Mouse (Mus musculus) CD8-positive naive resting alpha-beta T cell, adult 2 months (primary cell): Measurements from ENCODE around the gene Cadps2.

Source experiments
- DNase-seq, 2 experiments: peaks; one replicate each; pipeline ENCODE4 v3.0.0; 2022; ENCODE audit warnings: low read depth in 2 of 2, low spot score in 2 of 2

Cadps2 gene

DNA sequence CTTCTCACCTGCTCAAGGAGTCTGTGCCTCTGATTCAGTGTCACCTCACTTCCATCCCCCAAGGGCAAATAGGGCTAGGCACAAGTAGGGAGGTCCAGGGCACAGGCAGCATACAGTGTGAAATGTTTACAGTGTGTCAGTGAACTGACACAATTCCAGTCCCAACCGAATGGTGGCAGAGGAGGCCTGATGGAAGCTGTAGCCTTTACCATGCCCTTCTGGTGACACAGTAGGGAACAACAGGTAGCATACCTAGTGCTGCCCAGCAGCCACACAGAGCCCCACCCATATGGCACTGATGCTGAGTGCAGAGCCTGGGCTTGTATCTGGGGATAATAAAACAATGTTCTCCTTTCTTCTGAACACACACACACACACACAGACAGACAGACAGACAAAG is 61.6 kb downstream of the Cadps2 start:
- DNase-seq = no peak

DNA sequence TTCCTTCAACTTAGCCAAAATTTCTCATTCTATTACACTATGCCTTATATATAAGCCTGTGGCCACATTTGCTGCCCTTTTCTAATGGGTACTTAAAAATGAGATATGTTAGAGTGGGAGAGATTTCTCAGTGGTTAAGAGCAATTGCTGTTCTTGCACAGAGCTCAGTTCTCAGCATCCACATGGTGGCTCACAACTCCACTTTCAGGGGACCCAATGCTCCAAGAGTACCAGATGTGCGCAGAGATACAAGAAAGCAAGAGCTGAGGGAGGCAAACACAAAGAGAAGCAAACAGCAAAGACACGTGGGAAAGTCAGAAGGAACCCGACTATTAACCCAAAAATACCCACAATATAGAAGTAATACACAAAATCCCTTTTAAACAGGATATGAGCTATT is 77.0 kb downstream of the Cadps2 start:
- no peak for DNase-seq

DNA sequence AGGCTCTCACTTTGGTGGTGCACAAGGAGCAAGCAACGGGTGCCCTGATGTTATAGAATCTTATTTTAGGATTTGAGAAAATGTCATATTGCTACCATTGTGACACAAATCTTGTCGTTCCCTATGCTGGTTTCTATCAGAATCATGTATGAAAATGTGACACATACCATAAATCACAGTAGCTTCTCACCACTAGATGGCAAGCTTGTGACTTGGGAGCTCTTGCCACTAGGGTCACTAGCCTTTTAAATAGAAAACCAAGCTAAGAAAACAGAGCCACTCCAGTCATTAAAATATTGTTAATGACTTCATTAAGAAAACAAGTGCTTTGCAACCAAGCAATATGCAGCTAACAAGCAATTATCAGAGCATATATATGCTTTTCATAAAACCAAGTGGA is 81.0 kb downstream of the Cadps2 start:
- no peak for DNase-seq

DNA sequence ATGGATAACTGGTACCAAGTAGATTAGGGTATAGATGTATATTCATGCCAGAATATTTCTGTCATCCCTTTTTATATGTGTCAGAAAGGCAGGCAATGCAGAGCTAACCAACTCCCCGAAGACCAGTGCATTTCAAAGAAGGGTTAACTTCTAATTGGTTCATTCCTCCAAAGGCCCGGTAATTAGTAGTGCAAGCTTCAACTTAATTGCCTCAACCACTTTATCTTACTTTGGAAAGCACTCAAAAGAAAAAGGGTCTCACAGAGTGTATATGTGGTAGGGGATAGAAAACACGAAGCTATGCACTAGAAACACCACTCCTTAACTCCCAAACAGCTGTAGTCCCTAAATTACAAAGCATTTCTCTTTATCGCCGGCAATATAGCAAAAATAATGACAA is 90.4 kb downstream of the Cadps2 start:
- no peak for DNase-seq

DNA sequence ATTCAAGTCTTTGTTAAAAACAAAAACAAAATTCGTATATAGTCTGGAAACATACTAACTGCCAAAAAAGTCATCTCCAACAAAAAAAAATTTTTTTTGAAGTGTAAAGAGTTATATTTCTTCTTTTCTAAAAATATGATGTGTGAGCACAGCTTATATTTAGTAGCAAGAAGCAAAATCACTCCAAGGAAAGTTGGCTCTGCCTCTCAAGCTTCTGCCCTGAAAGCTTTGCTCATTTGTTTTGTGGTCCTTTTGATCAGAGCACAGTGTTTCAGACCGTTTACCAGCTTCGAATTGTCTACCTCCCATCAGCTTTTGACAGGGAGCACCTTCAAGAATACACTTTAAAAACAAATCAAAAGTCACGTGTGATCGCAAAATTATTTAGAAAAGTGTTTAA is 99.2 kb downstream of the Cadps2 start:
- DNase-seq = no peak

DNA sequence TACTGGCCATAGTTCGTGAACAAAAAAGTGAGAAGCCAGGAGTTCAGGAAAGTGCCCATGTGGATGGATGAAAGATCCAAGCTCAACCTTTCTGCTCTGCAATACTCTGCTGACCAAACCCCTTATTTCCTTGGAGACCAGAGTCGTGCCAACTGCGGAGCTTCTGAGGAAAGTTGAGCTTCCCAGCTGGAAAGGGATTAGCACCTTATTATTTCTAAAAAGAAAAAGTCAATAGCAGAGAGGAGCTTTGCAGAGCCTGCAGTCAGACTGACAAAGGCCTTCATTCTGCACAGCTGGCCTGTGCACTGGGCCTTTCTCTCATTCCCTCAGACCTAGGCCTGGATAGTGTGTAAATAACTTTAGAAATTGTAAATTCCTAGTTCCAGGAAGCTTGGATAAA is 106.5 kb downstream of the Cadps2 start:
- no peak for DNase-seq

DNA sequence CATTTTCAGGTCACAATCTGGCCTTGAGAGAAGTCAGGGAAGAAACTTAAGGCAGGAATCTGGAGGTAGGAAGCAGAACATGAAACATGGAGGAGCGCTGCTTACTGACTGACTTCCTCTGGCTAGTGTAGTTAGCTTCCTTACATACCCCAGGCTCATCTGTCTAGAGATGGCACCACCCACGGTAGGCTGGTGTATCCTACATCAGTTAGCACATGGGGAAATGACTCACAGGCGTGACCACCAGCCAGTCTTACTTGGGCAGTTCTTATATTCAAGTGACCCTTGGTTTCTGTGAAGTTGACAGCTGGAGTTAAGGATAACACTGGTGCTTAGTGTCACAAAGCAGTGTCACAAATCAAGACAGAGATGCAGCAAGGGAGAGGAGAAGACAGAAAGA is 110.6 kb downstream of the Cadps2 start:
- DNase-seq = no peak

DNA sequence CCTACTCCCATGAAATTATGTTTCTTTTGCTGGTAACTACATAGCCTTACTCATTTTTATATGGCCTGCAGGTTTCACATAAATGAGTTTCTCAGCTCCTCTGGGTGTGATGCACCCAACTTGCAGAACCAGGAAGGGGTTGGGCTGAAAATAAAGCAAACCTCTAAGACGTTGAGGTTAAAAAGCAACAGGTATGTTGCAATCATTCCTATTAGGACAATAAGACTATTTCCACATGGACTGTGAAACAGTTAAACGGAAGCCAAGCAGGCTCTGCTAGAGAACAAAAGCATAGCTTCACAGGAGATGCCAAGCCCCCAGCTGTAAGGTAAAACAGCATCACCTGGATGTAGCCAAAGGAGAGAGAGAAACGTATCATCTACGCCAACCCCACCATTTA is 115.5 kb downstream of the Cadps2 start:
- no peak for DNase-seq

DNA sequence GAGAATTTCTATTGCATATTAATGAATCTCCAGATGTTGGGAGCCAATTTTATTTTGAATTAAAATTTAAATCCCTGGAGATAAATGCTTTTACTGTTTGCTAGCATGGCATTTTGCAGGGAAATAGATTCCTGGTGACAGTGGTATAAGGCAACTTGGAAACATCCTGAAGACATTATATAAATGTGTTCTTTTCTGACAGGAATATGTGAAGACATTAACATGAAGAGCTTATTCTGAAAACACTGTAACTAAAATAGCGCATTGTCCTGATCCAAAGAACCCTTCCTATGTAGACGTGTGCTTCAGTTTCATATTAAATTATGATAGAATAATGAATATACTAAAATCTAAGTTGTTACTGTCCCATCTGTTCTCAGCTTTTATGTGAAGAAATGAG is 118.8 kb downstream of the Cadps2 start:
- no peak for DNase-seq

DNA sequence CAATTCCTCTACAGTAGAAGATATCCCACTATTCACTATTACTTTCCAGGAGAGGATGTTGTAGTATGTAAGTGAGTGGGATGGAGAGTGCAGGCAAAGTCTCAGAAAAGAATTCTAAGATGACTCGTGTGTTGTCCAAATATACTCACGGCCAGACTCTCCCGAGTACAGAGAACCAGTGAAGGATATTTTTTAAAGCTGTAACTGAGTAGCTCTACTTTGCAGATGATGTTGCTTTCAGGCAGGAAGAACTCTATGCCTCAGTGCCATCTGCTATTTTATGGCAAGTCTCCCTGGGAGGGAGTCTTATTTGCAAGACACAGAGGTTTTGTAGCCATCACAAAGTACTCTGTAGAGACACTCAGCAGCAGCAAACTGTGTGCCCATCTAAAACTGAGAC is 131.7 kb downstream of the Cadps2 start:
- no peak for DNase-seq

DNA sequence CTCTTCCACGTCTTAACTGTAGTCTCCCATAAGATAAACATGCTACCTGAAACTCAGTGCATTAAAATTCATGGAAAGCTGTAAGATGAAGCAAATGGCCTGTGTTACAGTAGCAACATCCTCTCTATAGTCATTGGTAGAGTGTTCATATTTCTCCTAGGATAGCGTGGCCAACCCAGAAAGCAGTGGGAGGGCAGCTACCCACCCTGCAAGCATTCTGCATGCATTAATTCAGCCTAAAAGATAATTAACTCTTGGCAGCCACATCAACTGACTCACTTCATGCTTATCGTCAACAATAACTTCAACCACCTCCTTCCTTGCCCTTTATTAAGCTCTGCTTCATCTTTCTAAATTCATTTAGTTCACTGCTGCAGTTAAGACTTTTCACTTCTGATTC is 138.3 kb downstream of the Cadps2 start:
- no peak for DNase-seq

DNA sequence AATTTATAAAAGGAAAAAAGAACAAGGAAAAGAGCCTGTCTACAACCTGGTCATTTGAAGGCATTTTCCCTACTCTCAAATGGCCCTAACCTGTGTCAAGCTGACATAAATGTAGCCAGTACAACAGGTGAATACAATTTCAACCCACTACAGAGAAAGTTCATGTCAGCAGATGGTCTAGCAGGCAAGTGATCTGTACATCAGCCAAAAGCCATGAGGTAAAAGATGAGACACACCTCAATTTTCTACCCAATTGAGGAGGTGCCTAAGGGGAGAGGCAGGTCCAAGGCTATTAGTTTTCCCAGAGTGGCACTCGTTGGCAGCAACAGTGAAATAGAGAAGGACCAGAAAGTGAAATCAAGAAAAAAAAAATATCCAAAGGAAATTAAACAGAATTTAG is 161.0 kb downstream of the Cadps2 start:
- no peak for DNase-seq

DNA sequence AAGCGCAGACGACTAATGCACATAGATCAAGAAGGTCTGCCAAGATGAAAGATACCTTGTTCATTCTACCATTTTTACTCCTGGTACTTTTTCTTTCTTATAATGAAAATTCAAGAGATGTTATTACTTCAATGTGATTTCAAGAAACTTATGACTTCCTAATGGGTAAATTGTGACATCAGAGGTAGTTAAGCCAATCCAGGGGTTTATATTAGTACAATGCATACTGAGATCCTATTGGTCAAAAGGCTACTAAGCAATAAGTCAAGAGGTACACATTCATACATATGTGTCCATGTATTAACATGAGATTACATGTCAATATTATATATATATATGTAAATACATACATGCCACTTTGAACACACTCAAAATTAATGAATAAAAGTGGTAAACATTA is 184.2 kb downstream of the Cadps2 start, which contains the start of gene Rnf148:
Rnf148 (minus strand) TSS at position 101 of the 400 bp plus-strand sequence.
- no peak for DNase-seq

DNA sequence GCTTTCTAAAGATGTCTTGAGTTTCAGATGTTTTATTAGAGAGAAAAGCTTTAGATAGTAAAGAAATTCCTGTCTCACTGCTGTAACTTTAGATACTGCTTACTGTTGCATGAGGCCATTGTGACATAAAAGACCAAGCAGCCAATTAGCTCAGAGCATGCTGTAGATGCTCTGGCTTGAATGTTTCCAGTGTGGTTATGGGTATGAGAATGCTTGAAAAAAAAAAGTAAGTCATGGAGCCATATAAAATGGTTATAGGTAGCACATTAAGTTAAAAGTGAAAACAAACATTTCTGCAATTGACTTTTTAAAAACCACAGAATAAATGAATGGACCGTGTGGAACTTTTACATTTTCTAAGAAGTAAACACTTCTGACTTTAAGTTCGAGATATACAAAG is 189.0 kb downstream of the Cadps2 start, which contains the start of gene Rnf133:
Rnf133 (minus strand) TSS at position 101 of the 400 bp plus-strand sequence.
- DNase-seq = no peak

DNA sequence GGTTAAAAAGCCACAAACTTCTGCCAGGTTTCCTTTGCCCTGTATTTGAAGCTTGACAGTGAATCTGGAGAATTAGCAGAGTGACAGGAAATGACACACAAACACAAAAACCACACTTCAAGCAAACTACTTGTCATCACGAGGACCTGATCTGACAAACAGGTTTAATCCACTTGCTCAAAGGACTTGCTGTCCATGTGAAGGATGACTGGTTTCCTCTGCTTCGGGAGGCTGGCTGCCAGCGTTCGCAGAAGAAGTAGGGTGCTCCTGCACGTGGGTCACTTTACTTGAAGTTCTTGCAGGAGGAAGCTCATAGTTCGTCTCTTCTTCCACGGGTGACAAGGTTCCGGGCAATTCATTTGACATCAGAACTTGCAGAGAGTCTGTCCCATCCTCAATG is 190.5 kb downstream of the Cadps2 start:
- no peak for DNase-seq

DNA sequence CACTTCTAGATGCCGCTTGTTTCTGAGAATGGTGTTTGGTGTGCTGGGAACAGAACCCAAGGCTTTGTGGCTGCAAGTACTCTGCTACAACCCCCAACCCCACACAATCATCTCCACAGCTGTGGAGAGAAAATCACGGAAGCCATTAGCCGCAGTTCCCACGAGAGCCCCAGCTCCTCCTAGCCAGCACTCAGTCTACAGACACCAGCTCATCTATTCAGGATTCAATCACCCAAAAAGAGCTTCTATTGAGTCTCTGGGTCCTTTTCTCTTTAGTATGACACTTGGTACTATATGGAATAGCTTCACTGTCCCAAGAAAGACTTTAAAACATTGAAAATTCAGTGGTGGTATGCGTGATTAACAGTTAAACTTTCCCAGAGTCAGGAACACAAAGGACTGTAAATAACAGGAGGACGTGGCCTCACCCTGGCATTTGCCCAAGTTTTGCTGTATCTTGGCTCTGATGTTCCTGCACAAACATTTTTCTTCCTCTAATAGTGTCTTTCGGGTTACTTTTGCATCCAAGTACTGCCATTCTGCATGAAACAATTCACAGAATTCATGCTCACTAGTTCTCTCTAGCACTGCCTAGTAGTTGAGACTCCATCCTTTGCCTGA is 191.5 kb downstream of the Cadps2 start:
- no peak for DNase-seq

DNA sequence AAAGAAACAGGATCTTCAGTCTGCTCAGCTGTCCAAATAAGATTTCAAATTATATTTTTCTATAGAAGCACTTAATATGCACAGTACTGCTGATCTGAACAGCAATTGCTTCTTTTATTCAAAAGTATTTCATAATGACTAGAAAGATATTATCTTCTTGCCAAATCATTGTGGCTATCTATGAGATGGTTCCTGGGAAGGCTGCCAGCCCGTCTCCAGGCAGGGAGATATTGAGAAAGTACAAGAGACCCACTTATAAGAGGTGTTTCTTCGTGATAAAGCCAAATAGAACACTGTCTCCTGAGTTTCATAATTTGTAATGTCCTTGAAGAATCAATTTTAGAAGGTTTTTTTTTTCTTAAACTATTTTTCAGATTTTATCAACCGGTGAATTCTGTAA is 202.1 kb downstream of the Cadps2 start:
- DNase-seq = no peak

DNA sequence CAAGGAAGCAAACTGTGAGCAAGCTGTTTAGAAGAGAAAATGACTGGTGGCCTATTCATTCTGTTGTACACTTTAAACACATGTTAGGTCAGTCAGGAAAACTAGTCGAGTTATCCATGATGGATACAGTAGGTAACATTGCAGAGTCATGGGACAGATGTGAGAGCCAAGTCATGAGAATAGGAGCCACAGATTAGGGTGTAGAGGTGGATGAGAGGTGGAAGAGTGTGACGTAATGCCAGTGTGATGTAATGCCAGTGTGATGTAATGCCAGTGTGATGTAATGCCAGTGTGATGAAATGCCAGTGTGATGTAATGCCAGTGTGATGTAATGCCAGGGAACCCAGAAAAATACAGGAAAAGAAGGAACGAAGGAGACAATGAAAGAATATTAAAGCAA is 204.0 kb downstream of the Cadps2 start:
- DNase-seq = no peak

DNA sequence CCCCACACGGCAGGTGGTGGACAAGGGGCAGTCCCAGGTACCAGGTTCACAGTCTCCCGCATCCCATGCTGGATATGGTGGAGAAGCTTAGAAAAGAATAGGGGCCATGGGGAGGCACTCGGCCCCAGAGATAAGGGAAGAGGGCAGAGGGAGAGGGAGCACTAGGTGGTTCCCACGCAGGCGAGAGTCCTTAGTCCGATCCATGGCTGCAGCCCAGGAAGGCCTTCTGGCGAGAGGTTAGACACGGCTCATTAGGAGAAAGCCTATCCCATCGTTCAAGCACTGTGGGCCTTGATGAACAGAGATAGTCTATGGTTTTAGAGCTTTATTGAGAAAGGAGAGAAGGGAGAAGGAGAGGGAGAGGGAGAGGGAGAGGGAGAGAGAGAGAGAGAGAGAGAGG is 205.2 kb downstream of the Cadps2 start:
- no peak for DNase-seq

DNA sequence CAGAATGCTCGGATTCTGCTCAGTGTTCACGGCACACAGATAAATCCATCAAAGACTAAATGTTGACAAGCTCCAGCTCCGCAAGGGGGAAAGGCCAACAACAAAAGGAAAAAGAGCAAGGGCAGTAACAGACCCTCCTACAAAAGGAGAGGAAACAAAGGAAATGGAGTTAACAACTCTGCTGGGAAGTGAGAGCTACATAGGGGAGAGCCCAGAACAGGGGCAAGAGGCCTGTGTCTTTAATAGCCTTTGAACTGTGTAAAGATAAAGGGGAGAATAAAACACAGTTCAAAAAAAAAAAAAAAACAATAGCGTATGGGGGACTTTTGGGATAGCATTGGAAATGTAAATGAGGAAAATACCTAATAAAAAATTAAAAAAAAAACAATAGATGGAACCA is 208.8 kb downstream of the Cadps2 start:
- DNase-seq = no peak

DNA sequence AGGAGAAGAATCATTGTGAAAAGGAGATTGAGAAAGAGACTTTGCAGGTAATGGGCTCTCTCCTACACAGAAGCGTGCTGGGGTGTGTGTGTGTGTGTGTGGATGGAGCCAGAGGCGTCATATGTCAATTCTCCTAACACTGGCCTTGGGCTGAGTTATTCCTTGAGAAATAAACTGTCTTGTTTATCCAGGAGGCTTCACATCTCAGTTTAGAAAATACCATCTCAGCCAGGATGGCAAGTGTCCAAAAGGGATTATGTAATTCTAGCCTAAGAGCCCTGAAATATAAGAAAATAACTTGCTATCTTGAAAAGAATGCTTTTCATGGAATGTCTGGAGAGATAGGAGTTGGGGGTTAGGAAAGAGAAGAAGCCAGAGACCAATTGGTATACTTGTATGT is 264.1 kb downstream of the Cadps2 start:
- DNase-seq = no peak

DNA sequence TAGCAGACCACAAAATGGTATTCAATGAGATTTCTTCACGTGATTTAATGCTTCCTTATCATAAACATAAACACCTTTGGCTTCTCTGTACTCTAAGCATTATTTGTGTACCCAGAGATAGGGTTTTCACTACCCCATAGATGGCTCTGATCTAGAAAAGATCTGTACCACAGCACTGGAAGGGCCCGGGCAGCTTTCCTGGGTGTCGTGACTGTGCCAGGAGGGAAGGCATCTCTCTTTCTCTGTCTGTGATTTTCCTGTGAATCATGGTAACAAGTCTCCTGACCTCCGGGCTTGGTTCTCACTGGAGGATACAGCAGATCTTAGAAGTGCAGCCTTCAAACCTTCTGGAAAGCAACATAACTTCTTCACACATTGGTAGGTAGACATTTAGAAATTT is 265.5 kb downstream of the Cadps2 start:
- no peak for DNase-seq

DNA sequence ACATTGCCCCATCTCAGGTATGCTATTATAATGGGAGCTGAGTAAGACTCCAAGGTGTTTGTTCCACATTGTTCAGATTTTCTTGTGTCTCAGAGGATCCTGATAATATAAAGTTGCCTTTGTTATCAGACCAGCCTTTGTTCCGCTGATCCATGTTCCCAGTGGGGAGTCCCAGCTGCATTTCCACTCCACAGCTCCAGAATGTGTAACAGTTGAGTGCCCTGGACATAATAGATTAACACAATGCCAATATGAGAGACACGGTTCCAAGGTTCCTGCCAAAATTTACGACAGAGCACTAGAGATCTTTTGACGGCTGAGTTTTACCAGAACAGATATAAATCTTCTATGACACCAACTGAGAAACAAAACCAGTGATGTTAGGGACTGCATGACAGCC is 266.8 kb downstream of the Cadps2 start:
- DNase-seq = no peak

DNA sequence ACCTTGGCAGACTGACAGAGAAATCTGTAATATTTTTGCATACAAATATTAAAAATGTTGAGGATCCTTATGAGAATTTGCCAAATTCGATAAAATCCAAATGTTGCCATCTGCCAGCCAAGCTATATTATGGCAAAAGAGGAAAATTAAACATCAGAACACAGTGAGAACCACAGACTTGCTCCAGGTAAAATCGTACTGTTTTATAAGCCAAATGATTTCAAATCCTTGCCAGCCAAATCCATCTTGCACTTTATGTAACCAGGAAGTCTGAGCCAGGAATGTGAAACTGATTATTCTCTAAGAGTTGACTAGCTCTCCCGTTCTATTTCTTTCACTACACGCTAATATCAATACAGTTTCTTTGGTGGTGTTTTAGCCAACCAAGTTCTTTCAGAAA is 269.5 kb downstream of the Cadps2 start:
- no peak for DNase-seq
